Mouse (Mus musculus) spleen, adult 10 weeks (tissue): ENCODE measurements around the gene A830031A19Rik. TPM values are rescaled to one million over a fixed set of nuclear protein-coding genes. Genes with fewer than 3 reads are reported as not detected.

Experiments used
- polyA plus RNA-seq: library from polyadenylated mRNA; stranded (reverse); fragments of 350-450 nt; fragmentation: Illumina TruSeq; extraction: RNeasy Lipid Tissue Mini Kit (QIAGEN cat#74804); gene quantifications from one replicate; pipeline ENCODE4 v1.2.3, GENCODE M21; 2015; ENCODE audit warnings: low replicate concordance; ENCODE audit not compliant: insufficient read depth

A830031A19Rik gene
- polyA plus RNA-seq = not detected

GRCm38 (mm10) chr11:24074634-24075104, at the start of gene A830031A19Rik:
Gene A830031A19Rik, minus strand, starts transcription at chr11:24075054.

DNA sequence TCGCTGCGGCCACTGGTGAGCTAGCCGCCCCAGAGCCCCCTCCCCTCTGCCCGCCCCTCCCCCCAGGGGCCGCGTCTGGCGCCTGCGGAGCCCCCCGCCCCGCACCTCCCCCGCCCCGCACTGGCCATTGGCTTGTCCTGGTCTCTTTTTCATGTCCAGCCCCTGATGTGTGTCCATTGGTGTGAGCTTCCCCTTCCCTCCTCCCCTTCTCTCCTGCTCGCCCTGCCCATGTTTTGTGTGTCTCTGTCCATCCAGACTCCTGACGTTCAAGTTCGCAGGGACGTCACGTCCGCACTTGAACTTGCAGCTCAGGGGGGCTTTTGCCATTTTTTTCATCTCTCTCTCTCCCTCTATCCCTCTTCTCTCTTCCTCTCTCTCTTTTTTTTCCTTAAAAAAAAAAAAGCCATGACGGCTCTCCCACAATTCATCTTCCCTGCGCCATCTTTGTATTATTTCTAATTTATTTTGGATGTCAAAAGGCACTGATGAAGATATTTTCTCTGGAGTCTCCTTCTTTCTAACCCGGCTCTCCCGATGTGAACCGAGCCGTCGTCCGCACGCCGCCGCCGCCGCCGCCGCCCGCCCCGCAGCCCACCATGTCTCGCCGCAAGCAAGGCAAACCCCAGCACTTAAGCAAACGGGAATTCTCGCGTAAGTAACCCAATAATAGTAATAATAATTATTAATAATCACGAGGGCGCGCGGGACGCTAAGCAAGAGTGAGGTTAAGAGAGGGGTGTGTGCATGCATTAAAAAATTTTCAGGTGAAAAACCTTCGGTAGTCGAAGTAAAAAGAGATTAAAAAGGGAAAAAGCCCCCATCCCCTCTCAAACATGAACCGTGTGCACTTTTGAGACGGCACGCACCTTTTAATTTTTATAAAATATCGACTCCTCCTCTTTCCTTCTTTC, 3.2 kb upstream of the A830031A19Rik start, which contains the start of gene Bcl11a:
Gene Bcl11a, plus strand, starts transcription at position 262 of the 911 bp plus-strand sequence.

Other genes with a start within 250 kb of the A830031A19Rik start
- 43.6 TPM for gene Papolg, start 179.8 kb downstream of the A830031A19Rik start, polyA plus RNA-seq
- gene Bcl11a, start 3.0 kb upstream of the A830031A19Rik start, polyA plus RNA-seq = 68.6 TPM